Mouse (Mus musculus): Measurements from ENCODE around the gene Bphl. TPM values are rescaled to one million over a fixed set of nuclear protein-coding genes. Genes with fewer than 3 reads are reported as not detected.
A peak's percentile ranks its signal among the peaks of the same experiment; 100 is the strongest.
"Not testable (repeated sequence)": the region's sequence is repeated elsewhere in the genome, so short reads cannot be mapped to it uniquely, and the experiment has no call there.

Bphl gene
- total RNA-seq, 1 experiment: 9.6 TPM

DNA sequence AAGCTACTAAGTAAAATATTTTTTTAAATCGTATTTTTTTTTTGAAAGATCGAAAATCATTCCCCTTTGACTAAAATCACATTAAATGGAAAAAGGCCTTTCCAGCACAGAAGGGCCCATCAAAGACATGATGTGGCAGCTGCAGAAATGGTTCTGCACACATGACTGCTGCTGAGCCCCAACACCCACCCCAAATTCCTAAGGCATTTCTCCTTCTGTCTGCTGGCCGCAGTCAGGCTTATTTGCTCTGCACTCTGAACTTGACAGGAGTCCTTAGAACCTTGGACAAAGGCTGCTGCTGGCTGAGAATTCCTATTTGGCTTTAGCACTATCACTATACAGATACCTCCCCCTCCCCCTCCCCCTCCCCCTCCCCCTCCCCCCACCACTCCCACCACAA lies 35.5 kb downstream of the Bphl start:
- Histone ChIP-seq H3K4me1 (ENCODE audit: control insufficient read depth in 2 of 2, insufficient read depth in 2 of 2, low read length in 2 of 2, poor library complexity in 1 of 2) (peaks cover 0 to 9% of the 10 kb centered on the region in 2 experiments; a peak in 3 of 4 replicates), H3K9me3 (ENCODE audit: control insufficient read depth, insufficient read depth, low read depth, low read length) (no peaks in the 10 kb centered on the region), H3K4me3 (ENCODE audit: insufficient read depth in 1 of 2, low read depth in 1 of 2, low read length in 2 of 2, poor library complexity in 1 of 2, severe bottlenecking in 1 of 2) (no peak overlapping the region), H3K27ac (ENCODE audit: insufficient read depth, low read depth, low read length, poor library complexity, severe bottlenecking) (no peak overlapping the region), H3K36me3 (ENCODE audit: control insufficient read depth, insufficient read depth, low read length, poor library complexity, severe bottlenecking) (no peaks in the 10 kb centered on the region), H3K9ac (ENCODE audit: insufficient read depth, low read depth, low read length, poor library complexity, severe bottlenecking) (no peak overlapping the region)
- DNase-seq (ENCODE audit: low read depth, low spot score): no peak
- in situ Hi-C loops (cut with MboI; ENCODE audit: low sequenced_read_pairs in 2 of 2, unreplicated experiment in 2 of 2): no loop called here
- TF ChIP-seq CHD2 (IDR thresholded peaks at IDR 0.05; ENCODE audit: low read depth, low read length) (no peak), ZNF384 (IDR thresholded peaks at IDR 0.05; ENCODE audit: low read depth, low read length) (no peak), MAFK (IDR thresholded peaks at IDR 0.05; ENCODE audit: insufficient read depth, low read depth, low read length) (no peak), ZC3H11A (IDR thresholded peaks at IDR 0.05; ENCODE audit: borderline replicate concordance, low read depth, low read length) (no peak), HCFC1 (IDR thresholded peaks at IDR 0.05; ENCODE audit: borderline replicate concordance, insufficient read depth, low read length) (no peak)

DNA sequence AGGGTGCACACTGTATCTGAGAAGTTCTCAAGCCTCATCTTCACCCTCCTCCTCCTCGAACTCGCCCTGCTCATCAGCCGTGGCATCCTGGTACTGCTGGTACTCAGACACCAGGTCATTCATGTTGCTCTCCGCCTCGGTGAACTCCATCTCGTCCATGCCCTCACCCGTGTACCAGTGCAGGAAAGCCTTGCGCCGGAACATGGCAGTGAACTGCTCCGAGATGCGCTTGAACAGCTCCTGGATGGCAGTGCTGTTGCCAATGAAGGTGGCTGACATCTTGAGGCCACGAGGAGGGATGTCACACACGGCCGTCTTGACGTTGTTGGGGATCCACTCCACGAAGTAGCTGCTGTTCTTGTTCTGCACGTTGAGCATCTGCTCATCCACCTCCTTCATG lies 37.0 kb downstream of the Bphl start:
- H3K9me3 ChIP-seq (ENCODE audit: control insufficient read depth, insufficient read depth, low read depth, low read length); H3K4me3 ChIP-seq (ENCODE audit: insufficient read depth in 1 of 2, low read depth in 1 of 2, low read length in 2 of 2, poor library complexity in 1 of 2, severe bottlenecking in 1 of 2); H3K36me3 ChIP-seq (ENCODE audit: control insufficient read depth, insufficient read depth, low read length, poor library complexity, severe bottlenecking); in situ Hi-C loops (cut with MboI; ENCODE audit: low sequenced_read_pairs in 2 of 2, unreplicated experiment in 2 of 2); DNase-seq (ENCODE audit: low read depth, low spot score); H3K9ac ChIP-seq (ENCODE audit: insufficient read depth, low read depth, low read length, poor library complexity, severe bottlenecking); H3K27ac ChIP-seq (ENCODE audit: insufficient read depth, low read depth, low read length, poor library complexity, severe bottlenecking); H3K4me1 ChIP-seq (ENCODE audit: control insufficient read depth in 2 of 2, insufficient read depth in 2 of 2, low read length in 2 of 2, poor library complexity in 1 of 2): not testable (repeated sequence)

DNA sequence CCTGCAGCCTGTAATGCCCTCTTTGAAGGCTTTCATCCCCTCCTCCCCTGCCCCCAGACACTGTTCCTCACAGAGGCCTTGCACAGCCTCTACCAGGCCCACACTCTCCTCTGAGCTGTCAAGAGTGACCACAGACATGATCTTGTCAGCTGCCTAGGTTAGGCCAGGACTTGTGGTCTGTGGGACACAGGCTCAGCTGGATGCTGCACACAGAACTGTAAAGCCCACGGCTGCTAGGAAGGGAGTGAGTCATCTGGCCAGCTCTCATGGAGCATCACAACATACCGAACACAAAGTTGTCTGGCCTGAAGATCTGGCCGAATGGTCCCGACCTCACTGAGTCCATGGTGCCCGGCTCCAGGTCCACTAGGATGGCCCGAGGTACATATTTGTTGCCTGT lies 38.5 kb downstream of the Bphl start:
- H3K4me3 ChIP-seq (ENCODE audit: insufficient read depth in 1 of 2, low read depth in 1 of 2, low read length in 2 of 2, poor library complexity in 1 of 2, severe bottlenecking in 1 of 2); H3K36me3 ChIP-seq (ENCODE audit: control insufficient read depth, insufficient read depth, low read length, poor library complexity, severe bottlenecking); in situ Hi-C loops (cut with MboI; ENCODE audit: low sequenced_read_pairs in 2 of 2, unreplicated experiment in 2 of 2); H3K4me1 ChIP-seq (ENCODE audit: control insufficient read depth in 2 of 2, insufficient read depth in 2 of 2, low read length in 2 of 2, poor library complexity in 1 of 2); H3K9me3 ChIP-seq (ENCODE audit: control insufficient read depth, insufficient read depth, low read depth, low read length); H3K9ac ChIP-seq (ENCODE audit: insufficient read depth, low read depth, low read length, poor library complexity, severe bottlenecking); H3K27ac ChIP-seq (ENCODE audit: insufficient read depth, low read depth, low read length, poor library complexity, severe bottlenecking); DNase-seq (ENCODE audit: low read depth, low spot score): not testable (repeated sequence)

DNA sequence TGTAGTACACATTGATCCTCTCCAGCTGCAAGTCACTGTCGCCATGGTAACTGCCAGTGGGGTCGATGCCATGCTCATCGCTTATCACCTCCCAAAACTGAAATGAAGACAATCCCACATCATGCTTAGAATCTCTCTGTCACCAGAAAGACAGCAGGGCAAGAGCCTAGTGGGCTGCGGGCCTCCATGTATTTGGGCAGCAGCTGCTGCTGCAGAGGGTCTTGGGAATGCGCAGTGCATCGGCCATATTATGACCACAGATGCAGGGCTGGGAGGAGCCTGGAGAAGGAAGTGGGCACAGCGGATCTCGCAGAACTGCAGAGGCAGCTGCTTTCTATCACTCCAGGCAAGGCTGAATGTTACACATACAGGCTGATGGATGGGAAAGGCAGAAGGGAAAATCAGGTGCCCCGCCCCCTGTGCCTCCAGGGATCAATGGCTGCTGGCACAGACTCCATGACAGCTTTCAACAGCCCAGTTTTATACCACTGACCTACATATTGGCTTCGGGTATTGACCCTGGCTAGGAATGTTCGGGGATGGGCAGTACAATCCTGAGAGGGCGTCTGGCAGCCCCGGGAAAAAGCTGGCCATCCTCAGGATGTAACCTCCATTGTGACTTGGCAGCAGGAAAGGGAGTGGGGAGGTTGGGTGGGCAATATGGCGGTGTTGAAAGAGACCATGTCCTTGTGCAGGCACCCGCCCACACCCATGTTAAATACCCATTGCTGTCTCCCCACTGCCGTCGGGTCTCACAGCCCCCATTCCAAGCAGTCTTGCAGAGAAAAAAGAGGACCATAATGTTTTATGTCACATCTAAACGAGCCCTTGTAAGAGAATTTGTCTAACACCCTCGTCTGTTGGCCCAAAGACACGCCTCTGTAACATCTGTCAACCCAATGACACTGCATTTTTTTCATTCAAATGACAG lies 39.4 kb downstream of the Bphl start:
- in situ Hi-C loops (cut with MboI; ENCODE audit: low sequenced_read_pairs in 2 of 2, unreplicated experiment in 2 of 2): no loop called here
- no peak overlapping the region for H3K27ac ChIP-seq (ENCODE audit: insufficient read depth, low read depth, low read length, poor library complexity, severe bottlenecking)

More for the DNA sequence above, 39.4 kb downstream of the Bphl start:
- peak overlapping the region; percentile 18 to 78; a peak in 3 of 4 replicates for H3K4me3 ChIP-seq (ENCODE audit: insufficient read depth in 1 of 2, low read depth in 1 of 2, low read length in 2 of 2, poor library complexity in 1 of 2, severe bottlenecking in 1 of 2)
- H3K9ac ChIP-seq (ENCODE audit: insufficient read depth, low read depth, low read length, poor library complexity, severe bottlenecking): no peak overlapping the region
- DNase-seq (ENCODE audit: low read depth, low spot score): no peak
- peaks cover 0 to 6% of the 10 kb centered on the region in 2 experiments; a peak in 3 of 4 replicates for H3K4me1 ChIP-seq (ENCODE audit: control insufficient read depth in 2 of 2, insufficient read depth in 2 of 2, low read length in 2 of 2, poor library complexity in 1 of 2)
- no peaks in the 10 kb centered on the region for H3K36me3 ChIP-seq (ENCODE audit: control insufficient read depth, insufficient read depth, low read length, poor library complexity, severe bottlenecking)
- no peaks in the 10 kb centered on the region for H3K9me3 ChIP-seq (ENCODE audit: control insufficient read depth, insufficient read depth, low read depth, low read length)
- TF ChIP-seq ZNF384 (IDR thresholded peaks at IDR 0.05; ENCODE audit: low read depth, low read length): no peak
- no peak for TF ChIP-seq HCFC1 (IDR thresholded peaks at IDR 0.05; ENCODE audit: borderline replicate concordance, insufficient read depth, low read length)
- TF ChIP-seq MAFK (IDR thresholded peaks at IDR 0.05; ENCODE audit: insufficient read depth, low read depth, low read length): no peak
- no peak for TF ChIP-seq ZC3H11A (IDR thresholded peaks at IDR 0.05; ENCODE audit: borderline replicate concordance, low read depth, low read length)
- TF ChIP-seq CHD2 (IDR thresholded peaks at IDR 0.05; ENCODE audit: low read depth, low read length): no peak
